Mouse (Mus musculus) heart, adult 11 months (tissue): ENCODE measurements around the gene Pus3.
"Not testable (repeated sequence)": the region's sequence is repeated elsewhere in the genome, so short reads cannot be mapped to it uniquely, and the experiment has no call there.

Experiments
- DNase-seq: peaks from one replicate; pipeline ENCODE4 v3.0.0; 2022

Pus3 gene

GRCm38 (mm10) chr9:35546745-35547144 lies 11.7 kb upstream of the Pus3 start:
- DNase-seq: peak; percentile 89

GRCm38 (mm10) chr9:35548455-35548854 lies 9.9 kb upstream of the Pus3 start:
- DNase-seq: peak; percentile 55

GRCm38 (mm10) chr9:35556494-35557102 lies 1.8 kb upstream of the Pus3 start:
- DNase-seq: peak; percentile 54

- DNase-seq: peak; percentile 97
Observed at GRCm38 (mm10) chr9:35559009-35559890, 855 bp downstream of the Pus3 start.

- DNase-seq: peak; percentile 58
Observed at GRCm38 (mm10) chr9:35561076-35561475, 2.7 kb downstream of the Pus3 start.

- DNase-seq: peak; percentile 71
Observed at GRCm38 (mm10) chr9:35561583-35561982, 3.2 kb downstream of the Pus3 start.

- DNase-seq: peak; percentile 52
Observed at GRCm38 (mm10) chr9:35564536-35565240, 6.3 kb downstream of the Pus3 start.

GRCm38 (mm10) chr9:35567995-35568394 lies 9.6 kb downstream of the Pus3 start:
- peak; percentile 57 for DNase-seq

GRCm38 (mm10) chr9:35569571-35570534 lies 11.5 kb downstream of the Pus3 start, which contains the start of the genes Pate2 and Hyls1:
Pate2 (plus strand) TSS chr9:35570284.
Hyls1 (minus strand) TSS chr9:35570398.
- peak; percentile 100 for DNase-seq

GRCm38 (mm10) chr9:35570663-35571062 lies 12.3 kb downstream of the Pus3 start:
- no peak for DNase-seq

- DNase-seq: no peak
Observed at GRCm38 (mm10) chr9:35574416-35574815, 16.0 kb downstream of the Pus3 start.

GRCm38 (mm10) chr9:35587674-35588073 lies 29.3 kb downstream of the Pus3 start:
- no peak for DNase-seq

- no peak for DNase-seq
Observed at GRCm38 (mm10) chr9:35592903-35593302, 34.5 kb downstream of the Pus3 start.

GRCm38 (mm10) chr9:35607647-35608405 lies 49.4 kb downstream of the Pus3 start:
- no peak for DNase-seq

GRCm38 (mm10) chr9:35611841-35612240 lies 53.4 kb downstream of the Pus3 start, which contains the start of gene Pate4:
Pate4 (minus strand) TSS chr9:35611941.
- DNase-seq: no peak

- DNase-seq: no peak
Observed at GRCm38 (mm10) chr9:35614005-35614404, 55.6 kb downstream of the Pus3 start.

GRCm38 (mm10) chr9:35616784-35617183 lies 58.4 kb downstream of the Pus3 start:
- not testable (repeated sequence) for DNase-seq
